Mouse (Mus musculus) kidney, postnatal 4 days (tissue): ENCODE data around the gene 4930402F06Rik.

Experiments used
- DNase-seq, 2 experiments: peaks; one replicate each; pipeline ENCODE4 v3.0.0; 2021; ENCODE audit warnings: mixed read lengths in 2 of 2

4930402F06Rik gene

GRCm38 (mm10) chr2:35397096-35397495, at the start of gene 4930402F06Rik:
Gene 4930402F06Rik (minus strand): TSS chr2:35397175.
- no peak for DNase-seq

DNA sequence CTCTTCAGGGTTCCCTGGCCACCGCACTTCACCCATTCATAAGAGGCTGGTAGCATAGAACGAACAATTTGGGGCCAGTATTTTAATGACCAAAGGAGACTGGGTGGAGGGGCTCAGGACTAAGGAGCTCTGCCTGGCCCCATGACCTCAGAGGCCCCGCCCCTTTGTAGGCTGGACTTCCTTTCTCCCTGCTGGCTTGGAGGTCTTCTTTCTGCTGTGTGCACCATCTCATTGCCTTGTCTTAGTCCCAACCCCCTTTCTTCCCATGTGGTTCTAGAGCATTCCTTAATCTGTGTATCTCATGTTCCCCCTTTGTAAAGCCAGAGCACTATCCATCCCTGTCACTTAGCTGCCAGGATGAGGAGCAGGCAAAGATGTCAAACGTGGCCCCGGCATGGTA, 49.3 kb upstream of the 4930402F06Rik start:
- peak; percentile 47 to 62 for DNase-seq

- DNase-seq, result peak in 1 of 2 experiments; percentile 31
Observed at GRCm38 (mm10) chr2:35445610-35446009, 48.6 kb upstream of the 4930402F06Rik start.

DNA sequence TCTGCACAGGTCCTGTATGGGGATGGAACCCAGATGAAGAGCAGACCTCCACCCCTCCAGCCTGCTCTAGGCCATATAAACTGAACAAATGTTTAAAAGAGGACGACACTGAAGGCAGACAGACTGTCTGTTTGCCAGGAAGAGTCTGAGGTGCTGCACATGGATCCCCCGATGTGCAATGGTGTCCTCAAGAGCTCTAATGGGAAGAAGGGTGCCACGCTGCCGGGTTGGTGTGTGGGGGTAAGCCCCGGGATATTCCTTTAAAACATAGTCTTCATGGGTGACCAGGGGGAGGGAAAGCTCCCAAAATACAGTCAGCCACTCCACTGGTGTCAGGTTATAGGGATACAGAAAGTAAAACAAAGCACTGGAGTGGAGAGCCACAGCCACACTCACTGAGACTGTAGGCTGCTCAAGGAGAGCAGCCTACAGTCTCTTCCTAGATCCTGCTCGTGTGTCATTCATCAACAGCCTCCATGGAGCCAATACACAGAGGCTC, 47.8 kb upstream of the 4930402F06Rik start:
- peak in 1 of 2 experiments; percentile 28 for DNase-seq

GRCm38 (mm10) chr2:35443981-35444763, 47.2 kb upstream of the 4930402F06Rik start:
- peak; percentile 40 to 56 for DNase-seq

GRCm38 (mm10) chr2:35443325-35443724, 46.4 kb upstream of the 4930402F06Rik start:
- DNase-seq, result no peak

DNA sequence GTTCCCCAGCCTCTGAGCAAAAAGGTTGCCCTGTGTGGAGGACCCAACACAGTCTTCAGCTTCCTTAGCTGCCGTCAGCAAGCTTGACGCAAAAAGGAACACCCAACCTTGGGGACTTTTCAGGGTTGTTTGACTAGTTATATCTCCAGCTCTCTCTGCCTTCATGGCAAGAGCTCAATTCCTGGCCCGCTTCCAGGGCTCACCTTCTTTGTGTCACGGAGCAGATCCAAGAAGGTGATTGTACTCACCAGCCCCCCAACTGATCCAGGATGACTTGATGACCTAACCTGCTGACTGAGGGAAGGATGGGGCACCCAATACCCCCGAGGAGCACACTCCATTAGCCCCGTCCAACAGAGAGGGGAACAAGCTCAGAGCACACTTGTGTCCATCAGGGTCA, 45.1 kb upstream of the 4930402F06Rik start:
- DNase-seq, result peak in 1 of 2 experiments; percentile 37

DNA sequence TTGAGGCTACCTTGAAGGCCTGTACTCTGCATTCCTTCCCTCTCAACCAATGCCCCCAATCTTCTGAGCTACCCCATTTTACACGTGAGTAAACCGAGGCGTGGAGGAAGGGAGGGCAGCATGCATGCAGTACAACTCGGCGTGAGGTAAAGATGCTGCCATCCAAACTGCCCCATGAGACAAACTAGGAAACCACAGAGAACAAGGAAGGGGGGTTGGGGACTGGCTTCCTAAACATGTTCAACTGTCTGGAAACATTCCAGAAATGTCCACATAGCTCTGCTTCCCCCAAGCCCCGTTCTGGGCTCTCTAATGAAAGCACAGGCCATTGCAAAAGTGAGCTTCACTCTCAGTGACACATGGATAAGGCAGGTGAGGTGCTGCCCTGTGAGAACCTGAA, 44.4 kb upstream of the 4930402F06Rik start:
- DNase-seq, result no peak

DNA sequence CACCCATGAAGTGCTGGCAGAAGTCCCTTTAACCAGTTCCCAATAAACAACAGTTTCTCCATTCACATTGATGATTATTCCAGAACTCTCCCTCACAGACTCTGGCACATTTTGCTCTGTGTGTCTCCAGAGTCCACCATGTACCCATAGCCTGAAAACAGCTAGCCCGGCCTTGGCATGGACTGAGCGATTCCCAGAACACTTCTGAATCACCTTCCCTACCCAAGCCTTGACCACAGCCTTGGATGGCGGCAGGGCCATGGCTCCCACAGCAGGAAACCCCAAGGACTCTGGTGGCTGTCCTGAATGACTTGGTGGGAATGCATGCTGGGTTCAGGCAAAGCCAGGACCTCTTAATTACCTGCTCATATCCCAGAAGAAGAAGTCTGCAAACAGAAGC, 43.5 kb upstream of the 4930402F06Rik start:
- DNase-seq, result no peak

DNA sequence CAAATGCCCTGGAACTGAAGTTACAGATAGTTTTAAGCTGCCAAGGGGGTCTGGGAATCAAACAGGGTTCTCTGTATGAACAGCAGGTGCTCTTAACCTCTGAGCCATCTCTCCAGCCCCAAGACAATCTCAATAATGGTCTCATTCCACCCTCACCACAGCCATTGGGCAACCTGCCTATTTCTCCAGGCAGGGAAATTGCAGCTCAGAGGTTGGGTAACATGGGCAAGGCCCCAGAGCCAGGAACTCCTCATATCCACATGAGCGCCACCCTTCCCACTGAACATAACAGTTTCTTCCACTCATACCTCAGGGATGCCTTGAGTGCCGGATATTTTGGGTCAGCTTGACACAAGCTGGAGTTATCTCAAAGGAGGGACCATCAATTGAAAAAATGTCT, 40.8 kb upstream of the 4930402F06Rik start:
- no peak for DNase-seq

DNA sequence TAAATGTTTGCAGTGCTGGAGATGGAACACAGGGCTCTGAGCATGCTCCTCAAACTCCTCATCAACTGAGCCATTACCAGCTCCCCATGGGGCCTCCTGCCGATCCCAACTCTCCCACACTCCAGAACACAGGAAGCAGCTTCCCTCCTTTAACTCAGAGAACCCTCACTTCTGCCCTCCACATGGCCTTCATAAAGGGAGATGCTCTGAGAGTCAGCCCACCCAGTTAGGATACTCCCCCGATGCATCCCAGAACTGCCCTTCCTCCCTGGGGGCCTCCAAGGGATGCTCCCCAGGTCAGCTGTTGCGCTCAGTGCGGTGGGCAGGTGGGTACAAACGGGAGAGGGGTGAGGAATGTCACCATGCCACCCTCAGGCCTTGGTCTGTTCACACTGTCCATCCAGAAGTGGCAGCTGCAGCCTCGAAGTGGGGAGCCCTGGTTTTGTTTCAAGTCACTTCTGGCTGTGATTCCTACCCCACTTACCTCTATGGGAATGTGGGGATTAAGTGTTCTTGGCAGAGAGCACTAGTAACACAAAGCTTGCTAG, 37.7 kb upstream of the 4930402F06Rik start:
- no peak for DNase-seq

DNA sequence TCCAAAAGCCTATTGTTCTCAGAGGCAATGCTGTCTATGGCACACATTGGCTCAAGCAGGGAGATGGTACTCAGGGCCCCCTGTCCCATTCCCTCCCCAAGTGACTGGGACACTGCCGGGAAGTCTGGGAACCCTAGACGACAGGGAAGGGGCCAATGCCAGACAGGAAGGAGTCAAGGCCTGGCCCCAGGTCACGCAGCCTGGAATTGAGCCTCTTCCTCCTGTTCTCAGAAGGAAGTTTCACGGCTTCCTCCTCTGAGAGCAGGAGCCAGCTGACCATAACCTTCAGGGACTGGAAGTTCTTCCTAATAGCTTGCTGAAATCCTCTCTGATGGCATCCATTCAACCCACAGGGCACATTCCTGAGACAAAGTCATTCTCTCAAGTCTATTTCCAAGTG, 36.5 kb upstream of the 4930402F06Rik start:
- DNase-seq, result peak; percentile 18 to 40

DNA sequence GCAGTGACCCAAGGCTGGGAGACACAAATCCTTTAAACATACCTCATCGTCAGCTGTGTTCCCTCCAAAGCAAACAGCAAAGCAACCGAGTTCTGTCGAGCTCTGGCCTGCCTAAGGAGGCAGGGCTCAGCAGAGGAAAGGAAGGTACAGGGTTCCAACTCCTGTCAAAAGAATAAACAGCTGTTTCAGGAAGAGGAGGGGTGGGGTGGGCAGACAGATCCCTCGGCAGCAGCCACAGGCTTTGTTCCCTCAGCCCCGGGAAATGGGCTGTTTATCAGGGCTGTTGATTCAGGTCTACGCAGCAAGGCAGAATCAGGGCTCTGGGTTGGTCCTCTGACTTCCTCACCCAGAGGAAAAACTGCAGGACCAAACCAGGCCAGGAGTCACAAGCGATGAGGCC, 35.5 kb upstream of the 4930402F06Rik start:
- DNase-seq, result peak; percentile 31 to 54

- peak; percentile 47 to 65 for DNase-seq
Observed at GRCm38 (mm10) chr2:35432011-35432410, 35.0 kb upstream of the 4930402F06Rik start.

- no peak for DNase-seq
Observed at GRCm38 (mm10) chr2:35430806-35431205, 33.8 kb upstream of the 4930402F06Rik start.

DNA sequence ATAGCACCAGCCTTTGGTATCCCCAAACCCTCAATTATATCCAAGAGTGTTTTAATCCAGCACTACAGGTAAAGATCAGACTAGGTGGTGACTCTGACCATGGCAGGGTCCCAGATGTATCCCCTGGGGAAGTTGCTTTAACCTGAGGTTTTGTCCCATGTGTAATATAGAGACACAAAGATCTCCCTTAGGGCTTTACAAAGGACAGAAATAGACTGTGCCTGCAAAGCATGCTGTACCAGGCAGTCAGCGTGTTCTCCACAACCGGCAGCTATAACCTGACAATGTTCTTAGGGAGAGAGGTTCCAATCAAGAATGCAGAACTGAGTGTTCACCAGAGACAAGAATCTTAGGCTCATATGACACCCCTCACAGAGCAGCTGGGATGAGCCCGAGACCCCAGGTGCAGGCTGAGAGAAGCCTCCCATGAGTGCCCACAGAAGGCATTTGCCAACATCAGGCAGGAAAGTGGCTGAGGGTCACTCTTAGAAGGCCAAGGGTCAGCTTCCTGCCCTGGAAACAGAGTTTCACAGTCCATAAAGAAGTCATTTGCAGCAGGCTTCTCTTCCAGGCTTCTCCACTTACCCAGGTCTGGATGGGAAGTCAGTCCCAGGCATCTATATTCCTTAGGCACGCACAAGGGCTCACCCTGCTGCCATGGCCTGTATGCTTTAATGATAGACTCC, 31.8 kb upstream of the 4930402F06Rik start:
- DNase-seq, result no peak

- no peak for DNase-seq
Observed at GRCm38 (mm10) chr2:35427559-35427958, 30.6 kb upstream of the 4930402F06Rik start.

DNA sequence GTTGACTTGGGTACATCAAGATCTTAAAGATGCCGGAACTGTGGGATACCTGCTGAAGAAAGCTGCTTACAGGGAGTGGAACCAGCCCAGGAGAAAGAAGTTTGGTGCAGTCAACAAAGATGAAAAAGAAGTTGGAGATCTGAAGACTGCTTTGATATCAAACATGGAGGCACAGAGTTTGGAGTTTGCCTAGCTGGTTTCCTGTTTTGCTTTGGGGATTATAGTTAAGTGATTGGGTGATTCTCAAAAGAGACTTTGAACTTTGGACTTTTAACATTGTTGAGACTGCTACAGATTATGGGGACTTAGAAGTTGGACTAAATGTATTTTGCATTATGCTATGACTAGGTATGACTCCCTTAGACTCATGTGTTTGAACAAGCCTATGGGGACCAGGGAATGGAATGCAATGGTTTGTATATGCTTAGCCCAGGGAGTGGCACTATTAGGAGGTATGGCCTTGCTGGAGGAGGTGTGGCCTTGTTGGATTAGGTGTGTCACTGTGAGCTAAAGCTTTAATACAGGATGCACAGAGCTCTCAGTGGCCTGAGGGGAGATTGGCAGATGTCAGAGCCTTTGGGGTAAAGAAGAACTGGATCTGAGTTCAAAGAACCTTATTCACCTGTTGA, 26.9 kb upstream of the 4930402F06Rik start:
- DNase-seq, result no peak

- no peak for DNase-seq
Observed at GRCm38 (mm10) chr2:35422384-35422783, 25.4 kb upstream of the 4930402F06Rik start.

GRCm38 (mm10) chr2:35420681-35421080, 23.7 kb upstream of the 4930402F06Rik start:
- no peak for DNase-seq

DNA sequence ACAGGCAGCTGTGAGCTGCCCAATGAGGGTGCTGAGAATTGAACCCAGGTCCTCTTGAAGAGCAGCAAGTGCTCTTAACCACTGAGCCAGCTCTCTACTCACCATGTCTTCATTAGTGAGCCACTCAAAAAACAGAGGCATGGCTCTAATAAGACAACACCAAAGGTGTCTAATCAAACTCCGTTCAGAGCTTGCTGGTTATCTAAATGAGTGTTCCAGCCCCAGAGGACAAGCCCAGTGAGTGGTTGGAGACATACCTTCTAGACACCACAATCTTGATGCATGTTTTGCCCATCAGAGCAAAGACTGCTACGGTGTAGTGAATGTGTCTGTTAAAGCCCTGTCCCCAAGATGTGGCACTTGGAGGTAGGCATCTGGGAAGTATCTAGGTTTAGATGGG, 22.7 kb upstream of the 4930402F06Rik start:
- no peak for DNase-seq

- no peak for DNase-seq
Observed at GRCm38 (mm10) chr2:35419243-35419642, 22.3 kb upstream of the 4930402F06Rik start.

- no peak for DNase-seq
Observed at GRCm38 (mm10) chr2:35417231-35417630, 20.3 kb upstream of the 4930402F06Rik start.
